Mouse (Mus musculus) common myeloid progenitor, adult 5-6 weeks (primary cell): ENCODE measurements around the gene Magea6. TPM values are rescaled to one million over a fixed set of nuclear protein-coding genes. Genes with fewer than 3 reads are reported as not detected.
"Not testable (repeated sequence)": the region's sequence is repeated elsewhere in the genome, so short reads cannot be mapped to it uniquely, and the experiment has no call there.

ENCODE experiments used
- ATAC-seq: replicated peaks from 2 replicates; pipeline ENCODE4 v1.8.0; 2016; ENCODE audit warnings: low read depth, mild to moderate bottlenecking, moderate TSS enrichment, inconsistent platforms; ENCODE audit not compliant: poor library complexity, severe bottlenecking
- total RNA-seq: library from RNA; stranded (forward); fragments of 200-1000, 187-1606 nt; gene quantifications from 2 replicates; pipeline ENCODE4 v1.2.3, GENCODE M21; 2017

Magea6 gene
- not detected in 2 replicates for total RNA-seq

- not testable (repeated sequence) for ATAC-seq
These were observed at the start of gene Magea6 for GRCm38 (mm10) chrX:154935887-154936286. TSS of gene Magea6 (minus strand) at chrX:154935987.

DNA sequence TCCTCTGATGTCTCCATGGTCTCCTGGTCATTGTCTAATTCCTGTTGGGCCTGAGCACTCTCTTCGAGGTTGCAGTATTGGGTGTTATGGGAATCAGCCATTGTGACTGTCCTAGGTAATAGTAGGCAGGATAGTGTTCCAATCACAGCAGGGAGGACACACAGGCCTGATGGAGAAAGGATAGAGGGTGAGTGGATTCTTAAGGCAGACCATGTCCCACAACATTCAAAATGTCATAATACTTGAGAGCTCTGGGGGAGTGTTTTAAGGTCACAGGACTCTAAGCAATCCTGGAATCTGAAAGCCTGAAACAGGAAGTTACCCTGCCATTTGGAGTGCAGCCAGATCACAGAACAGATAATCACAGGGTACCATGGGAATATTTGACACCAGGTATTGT is 13.6 kb upstream of the Magea6 start, which contains the start of gene Magea3:
Gene Magea3, minus strand, starts transcription at position 101 of the 400 bp plus-strand sequence.
- ATAC-seq: not testable (repeated sequence)

DNA sequence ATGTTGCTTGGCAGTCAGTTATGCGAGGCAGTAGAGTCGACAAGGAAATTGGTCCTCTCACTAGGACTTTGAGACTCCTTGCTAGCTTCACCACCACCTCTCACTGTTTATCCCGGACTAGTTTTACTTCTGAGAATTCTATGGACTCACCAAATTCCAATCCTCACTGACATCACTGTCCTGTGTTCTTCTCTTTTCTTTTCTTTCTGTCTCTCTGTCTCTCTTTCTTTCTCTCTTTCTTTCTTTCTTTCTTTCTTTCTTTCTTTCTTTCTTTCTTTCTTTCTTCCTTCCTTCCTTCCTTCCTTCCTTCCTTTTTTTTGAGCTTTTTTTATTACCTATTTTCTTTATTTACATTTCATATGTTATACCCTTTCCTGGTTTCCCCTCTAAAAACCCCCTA is 45.6 kb downstream of the Magea6 start, which contains the start of gene Cldn34b1:
Gene Cldn34b1, minus strand, starts transcription at position 101 of the 400 bp plus-strand sequence.
- not testable (repeated sequence) for ATAC-seq

Other genes with a start within 250 kb of the Magea6 start
- gene Cldn34b1, start 45.7 kb downstream of the Magea6 start, total RNA-seq: not detected in 2 replicates
- gene Magea3, start 13.5 kb upstream of the Magea6 start, total RNA-seq: not detected in 2 replicates
- not detected in 2 replicates for gene Magea8, start 59.9 kb upstream of the Magea6 start, total RNA-seq
- not detected in 2 replicates for gene Magea5, start 127.2 kb upstream of the Magea6 start, total RNA-seq
- not detected in 2 replicates for gene Magea1, start 153.8 kb upstream of the Magea6 start, total RNA-seq
- not detected in 2 replicates for gene Magea2, start 157.7 kb upstream of the Magea6 start, total RNA-seq
- gene Cldn34b2, start 192.4 kb upstream of the Magea6 start, total RNA-seq: not detected in 2 replicates